Mouse (Mus musculus) heart, embryonic 15.5 days (tissue): ENCODE results near the gene Serpinf2. TPM values are rescaled to one million over a fixed set of nuclear protein-coding genes. Genes with fewer than 3 reads are reported as not detected.

ENCODE experiments used
- ATAC-seq: fragments of 200-750 bp; cut with Nextera tagmentation; replicated peaks from 2 replicates; pipeline ENCODE4 v1.8.0; 2017; ENCODE audit warnings: low read depth, moderate TSS enrichment; ENCODE audit not compliant: insufficient number of reproducible peaks, insufficient read depth, low FRiP score
- H3K27ac ChIP-seq: fragments of 300-500 bp; sonication (generic); 2 replicates; pipeline ENCODE4 v1.5.1; 2015; ENCODE audit warnings: mild to moderate bottlenecking, inconsistent platforms
- H3K27me3 ChIP-seq: fragments of 300-500 bp; sonication (generic); 2 replicates; pipeline ENCODE4 v1.6.1; 2015; ENCODE audit warnings: inconsistent platforms
- H3K36me3 ChIP-seq: fragments of 300-500 bp; sonication (generic); 2 replicates; pipeline ENCODE4 v1.6.1; 2015; ENCODE audit warnings: mild to moderate bottlenecking, inconsistent platforms
- H3K4me1 ChIP-seq: fragments of 300-500 bp; sonication (generic); replicated peaks from 2 replicates; pipeline ENCODE4 v1.6.1; 2015; ENCODE audit warnings: inconsistent platforms
- H3K4me2 ChIP-seq: fragments of 300-500 bp; sonication (generic); 2 replicates; pipeline ENCODE4 v1.6.1; 2015; ENCODE audit warnings: inconsistent platforms, mild to moderate bottlenecking, moderate library complexity
- H3K4me3 ChIP-seq: fragments of 300-500 bp; sonication (generic); 2 replicates; pipeline ENCODE4 v1.5.1; 2015; ENCODE audit warnings: mild to moderate bottlenecking, inconsistent platforms
- H3K9ac ChIP-seq: fragments of 300-500 bp; sonication (generic); 2 replicates; pipeline ENCODE4 v1.6.1; 2015; ENCODE audit warnings: mild to moderate bottlenecking, inconsistent platforms
- H3K9me3 ChIP-seq: fragments of 300-500 bp; sonication (generic); replicated peaks from 2 replicates; pipeline ENCODE4 v1.6.1; 2016; ENCODE audit warnings: inconsistent platforms
- WGBS: fragments of 180-500 bp; shearing (Covaris S2); methylation state at CpG from one replicate; pipeline ENCODE4 v1.1.7; 2015; ENCODE audit warnings: mixed read lengths; 5-methylcytosine and 5-hydroxymethylcytosine counted together
- polyA plus RNA-seq: library from polyadenylated mRNA; unstranded; fragments of >200 nt; fragmentation: Nextera tagmentation; extraction: Ambion mirVana; gene quantifications from 2 replicates; pipeline ENCODE4 v1.2.1, GENCODE M21; 2015

Serpinf2 gene
- 0.35 and 4.3 TPM in 2 replicates for polyA plus RNA-seq

- Histone ChIP-seq H3K27me3 (no peaks in the 10 kb centered on the region), H3K36me3 (peaks cover 9% of the 10 kb centered on the region; the same call in 1 of the 2 replicates), H3K27ac (no peak within 1 kb of the TSS), H3K4me3 (no peak within 1 kb of the TSS), H3K9me3 (no peaks in the 10 kb centered on the region), H3K9ac (no peak within 1 kb of the TSS), H3K4me2 (no peak within 1 kb of the TSS), H3K4me1 (0 out of 2 replicates have a peak, but pooled peaks cover 3% of the 10 kb centered on the region)
- 87% methylated on average over 6 of the region's 6 CpGs for WGBS
- no peak for ATAC-seq
Observed at GRCm38 (mm10) chr11:75439363-75439762, at the start of gene Serpinf2. TSS of gene Serpinf2 (minus strand) at chr11:75439591.

- H3K4me3 ChIP-seq: peak overlapping the region; percentile 93
- peaks cover 13% of the 10 kb centered on the region for H3K4me1 ChIP-seq
- H3K9ac ChIP-seq: peak overlapping the region; percentile 93
- H3K9me3 ChIP-seq: no peaks in the 10 kb centered on the region
- peaks cover 35% of the 10 kb centered on the region for H3K36me3 ChIP-seq
- H3K27ac ChIP-seq: no peak overlapping the region
- WGBS: 28% methylated on average over 6 of the region's 6 CpGs
- no peak for ATAC-seq
- peak overlapping the region; percentile 83 for H3K4me2 ChIP-seq
- peaks cover 5% of the 10 kb centered on the region; the same call in 1 of the 2 replicates for H3K27me3 ChIP-seq
Observed at GRCm38 (mm10) chr11:75487496-75487895, 48.1 kb upstream of the Serpinf2 start.

GRCm38 (mm10) chr11:75486601-75487285, 47.4 kb upstream of the Serpinf2 start, which contains the start of gene Prpf8:
TSS of gene Prpf8 (plus strand) at chr11:75486816.
- H3K27ac ChIP-seq: peak within 1 kb of the TSS; percentile 74
- H3K9me3 ChIP-seq: no peaks in the 10 kb centered on the region
- peak within 1 kb of the TSS; percentile 93 for H3K9ac ChIP-seq
- H3K4me1 ChIP-seq: peaks cover 13% of the 10 kb centered on the region
- ATAC-seq: peak; percentile 99
- peak within 1 kb of the TSS; percentile 83 for H3K4me2 ChIP-seq
- H3K4me3 ChIP-seq: peak within 1 kb of the TSS; percentile 93
- peaks cover 27% of the 10 kb centered on the region for H3K36me3 ChIP-seq
- WGBS: under 1% methylated on average over 52 of the region's 52 CpGs
- H3K27me3 ChIP-seq: peaks cover 5% of the 10 kb centered on the region; the same call in 1 of the 2 replicates

- 21% methylated on average over 3 of the region's 3 CpGs for WGBS
- Histone ChIP-seq H3K4me3 (peak overlapping the region; percentile 93), H3K27me3 (peaks cover 5% of the 10 kb centered on the region; the same call in 1 of the 2 replicates), H3K4me2 (peak overlapping the region; percentile 47), H3K9me3 (no peaks in the 10 kb centered on the region), H3K9ac (no peak overlapping the region), H3K36me3 (peaks cover 22% of the 10 kb centered on the region), H3K27ac (no peak overlapping the region), H3K4me1 (peaks cover 13% of the 10 kb centered on the region)
- ATAC-seq: no peak
Observed at GRCm38 (mm10) chr11:75486192-75486591, 46.8 kb upstream of the Serpinf2 start.

GRCm38 (mm10) chr11:75473376-75473775, 34.0 kb upstream of the Serpinf2 start:
- Histone ChIP-seq H3K27ac (no peak overlapping the region), H3K4me3 (no peak overlapping the region), H3K9ac (no peak overlapping the region), H3K4me2 (no peak overlapping the region), H3K9me3 (no peaks in the 10 kb centered on the region), H3K27me3 (no peaks in the 10 kb centered on the region), H3K36me3 (no peaks in the 10 kb centered on the region), H3K4me1 (peaks cover 2% of the 10 kb centered on the region)
- ATAC-seq: no peak
- 64% methylated on average over 7 of the region's 7 CpGs for WGBS

- H3K4me2 ChIP-seq: no peak overlapping the region
- no peaks in the 10 kb centered on the region for H3K9me3 ChIP-seq
- no peak overlapping the region for H3K9ac ChIP-seq
- WGBS: 64% methylated on average over 11 of the region's 11 CpGs
- no peak for ATAC-seq
- no peaks in the 10 kb centered on the region for H3K36me3 ChIP-seq
- H3K4me3 ChIP-seq: no peak overlapping the region
- no peaks in the 10 kb centered on the region for H3K27me3 ChIP-seq
- H3K4me1 ChIP-seq: peaks cover 10% of the 10 kb centered on the region
- H3K27ac ChIP-seq: no peak overlapping the region
Observed at GRCm38 (mm10) chr11:75472469-75473081, 33.2 kb upstream of the Serpinf2 start.

GRCm38 (mm10) chr11:75470675-75471074, 31.3 kb upstream of the Serpinf2 start:
- Histone ChIP-seq H3K9ac (no peak overlapping the region), H3K4me3 (no peak overlapping the region), H3K36me3 (peaks cover 10% of the 10 kb centered on the region), H3K27ac (no peak overlapping the region), H3K4me2 (no peak overlapping the region), H3K4me1 (peaks cover 16% of the 10 kb centered on the region), H3K27me3 (no peaks in the 10 kb centered on the region), H3K9me3 (no peaks in the 10 kb centered on the region)
- no peak for ATAC-seq
- 68% methylated on average over 3 of the region's 3 CpGs for WGBS

- H3K27ac ChIP-seq: no peak overlapping the region
- H3K4me3 ChIP-seq: no peak overlapping the region
- H3K9me3 ChIP-seq: no peaks in the 10 kb centered on the region
- H3K36me3 ChIP-seq: peaks cover 23% of the 10 kb centered on the region
- H3K9ac ChIP-seq: no peak overlapping the region
- H3K4me2 ChIP-seq: no peak overlapping the region
- WGBS: 96% methylated on average over 4 of the region's 4 CpGs
- H3K27me3 ChIP-seq: no peaks in the 10 kb centered on the region
- no peak for ATAC-seq
- peaks cover 16% of the 10 kb centered on the region for H3K4me1 ChIP-seq
Observed at GRCm38 (mm10) chr11:75469261-75469660, 29.9 kb upstream of the Serpinf2 start.

GRCm38 (mm10) chr11:75468410-75468809, 29.0 kb upstream of the Serpinf2 start:
- H3K4me2 ChIP-seq: peak overlapping the region; percentile 88
- H3K27ac ChIP-seq: peak overlapping the region; percentile 60; the same call in 1 of the 2 replicates
- H3K36me3 ChIP-seq: peaks cover 23% of the 10 kb centered on the region

GRCm38 (mm10) chr11:75467512-75468215, 28.3 kb upstream of the Serpinf2 start:
- Histone ChIP-seq H3K4me3 (peak overlapping the region; percentile 56), H3K27ac (peak overlapping the region; percentile 60), H3K4me2 (peak overlapping the region; percentile 88), H3K27me3 (no peaks in the 10 kb centered on the region), H3K4me1 (peaks cover 28% of the 10 kb centered on the region), H3K9me3 (no peaks in the 10 kb centered on the region), H3K36me3 (peaks cover 23% of the 10 kb centered on the region), H3K9ac (peak overlapping the region; percentile 61)
- peak; percentile 74 for ATAC-seq
- WGBS: 14% methylated on average over 19 of the region's 19 CpGs

More at GRCm38 (mm10) chr11:75468410-75468809, 29.0 kb upstream of the Serpinf2 start:
- Histone ChIP-seq H3K9ac (peak overlapping the region; percentile 61), H3K9me3 (no peaks in the 10 kb centered on the region), H3K4me1 (peaks cover 20% of the 10 kb centered on the region), H3K27me3 (no peaks in the 10 kb centered on the region), H3K4me3 (peak overlapping the region; percentile 56)
- no peak for ATAC-seq
- WGBS: 60% methylated on average over 7 of the region's 7 CpGs
